Mouse (Mus musculus) liver, postnatal 0 days (tissue): ENCODE measurements around the gene Gm20604.

Experiments
- CTCF ChIP-seq: sonication (generic); IDR thresholded peaks from 2 replicates; pipeline ENCODE4 v1.5.1; 2016; ENCODE audit warnings: antibody characterized with exemption, low read depth
- EP300 ChIP-seq: IDR thresholded peaks from 2 replicates; pipeline ENCODE4 v1.6.1; 2016; ENCODE audit warnings: antibody characterized with exemption, low read depth, mild to moderate bottlenecking

- TF ChIP-seq CTCF = peak; percentile 69
- no peak for TF ChIP-seq EP300
Observed at GRCm38 (mm10) chr12:102756304-102756703, 2.2 kb downstream of the Gm20604 start.
